Mouse (Mus musculus): ENCODE results near the gene Arf3. TPM values are rescaled to one million over a fixed set of nuclear protein-coding genes. Genes with fewer than 3 reads are reported as not detected.
"Not testable (repeated sequence)": the region's sequence is repeated elsewhere in the genome, so short reads cannot be mapped to it uniquely, and the experiment has no call there.

Gene Arf3
- polyA plus RNA-seq, 1 experiment = 166 TPM

GRCm38 (mm10) chr15:98771813-98772425, 8.9 kb upstream of the Arf3 start:
- Histone ChIP-seq H3K4me3 (replicated peaks; ENCODE audit: extremely low read depth, low read depth, low read length) (peak overlapping the region; percentile 8), H3K4me1 (ENCODE audit: control insufficient read depth, insufficient read depth, low read length) (peaks cover 3% of the 10 kb centered on the region; the same call in 1 of the 2 replicates)
- 16% methylated on average over 12 of the region's 12 CpGs for WGBS
- no peak for TF ChIP-seq CTCF (IDR thresholded peaks at IDR 0.05; ENCODE audit: insufficient read depth, low read length)
- TF ChIP-seq POLR2A (IDR thresholded peaks at IDR 0.05; ENCODE audit: borderline replicate concordance, extremely low read depth, low read depth, low read length) = no peak
- DNase-seq = no peak

- H3K4me1 ChIP-seq (ENCODE audit: control insufficient read depth, insufficient read depth, low read length) = peaks cover 3% of the 10 kb centered on the region
- no peak overlapping the region for H3K4me3 ChIP-seq (replicated peaks; ENCODE audit: extremely low read depth, low read depth, low read length)
- TF ChIP-seq POLR2A (IDR thresholded peaks at IDR 0.05; ENCODE audit: borderline replicate concordance, extremely low read depth, low read depth, low read length) = no peak
- TF ChIP-seq CTCF (IDR thresholded peaks at IDR 0.05; ENCODE audit: insufficient read depth, low read length) = no peak
- DNase-seq = no peak
- 55% methylated on average over 5 of the region's 5 CpGs for WGBS
These were observed 5.2 kb upstream of the Arf3 start for GRCm38 (mm10) chr15:98768259-98768658.

- DNase-seq = no peak
- 69% methylated on average over 4 of the region's 4 CpGs for WGBS
- TF ChIP-seq POLR2A (IDR thresholded peaks at IDR 0.05; ENCODE audit: borderline replicate concordance, extremely low read depth, low read depth, low read length) (no peak), CTCF (IDR thresholded peaks at IDR 0.05; ENCODE audit: insufficient read depth, low read length) (no peak)
- Histone ChIP-seq H3K4me1 (ENCODE audit: control insufficient read depth, insufficient read depth, low read length) (peaks cover 6% of the 10 kb centered on the region), H3K4me3 (replicated peaks; ENCODE audit: extremely low read depth, low read depth, low read length) (no peak overlapping the region)
These were observed 2.9 kb upstream of the Arf3 start for GRCm38 (mm10) chr15:98765929-98766328.

- TF ChIP-seq POLR2A (IDR thresholded peaks at IDR 0.05; ENCODE audit: borderline replicate concordance, extremely low read depth, low read depth, low read length) = 0 out of 2 replicates have a peak, but pooled peaks have one; percentile 21
- no peak for TF ChIP-seq CTCF (IDR thresholded peaks at IDR 0.05; ENCODE audit: insufficient read depth, low read length)
- peak overlapping the region; percentile 76 for H3K4me3 ChIP-seq (replicated peaks; ENCODE audit: extremely low read depth, low read depth, low read length)
- DNase-seq = peak; percentile 71
- under 1% methylated on average over 24 of the region's 24 CpGs for WGBS
- H3K4me1 ChIP-seq (ENCODE audit: control insufficient read depth, insufficient read depth, low read length) = peaks cover 6% of the 10 kb centered on the region
These were observed 803 bp downstream of the Arf3 start for GRCm38 (mm10) chr15:98762201-98762621.

GRCm38 (mm10) chr15:98754125-98754524, 8.9 kb downstream of the Arf3 start:
- no peak overlapping the region for H3K4me3 ChIP-seq (replicated peaks; ENCODE audit: extremely low read depth, low read depth, low read length)

GRCm38 (mm10) chr15:98753021-98753423, 10.0 kb downstream of the Arf3 start:
- TF ChIP-seq CTCF (IDR thresholded peaks at IDR 0.05; ENCODE audit: insufficient read depth, low read length) (no peak), POLR2A (IDR thresholded peaks at IDR 0.05; ENCODE audit: borderline replicate concordance, extremely low read depth, low read depth, low read length) (no peak)
- no peak overlapping the region for H3K4me3 ChIP-seq (replicated peaks; ENCODE audit: extremely low read depth, low read depth, low read length)
- 0 out of 2 replicates have a peak, but pooled peaks cover 2% of the 10 kb centered on the region for H3K4me1 ChIP-seq (ENCODE audit: control insufficient read depth, insufficient read depth, low read length)
- 61% methylated on average over 8 of the region's 8 CpGs for WGBS
- no peak for DNase-seq

More at GRCm38 (mm10) chr15:98754125-98754524, 8.9 kb downstream of the Arf3 start:
- no peak for TF ChIP-seq POLR2A (IDR thresholded peaks at IDR 0.05; ENCODE audit: borderline replicate concordance, extremely low read depth, low read depth, low read length)
- TF ChIP-seq CTCF (IDR thresholded peaks at IDR 0.05; ENCODE audit: insufficient read depth, low read length) = no peak
- H3K4me1 ChIP-seq (ENCODE audit: control insufficient read depth, insufficient read depth, low read length) = 0 out of 2 replicates have a peak, but pooled peaks cover 2% of the 10 kb centered on the region
- no peak for DNase-seq
- 89% methylated on average over 2 of the region's 2 CpGs for WGBS

GRCm38 (mm10) chr15:98749093-98749492, 13.9 kb downstream of the Arf3 start:
- 82% methylated on average over 2 of the region's 2 CpGs for WGBS
- DNase-seq = no peak
- TF ChIP-seq CTCF (IDR thresholded peaks at IDR 0.05; ENCODE audit: insufficient read depth, low read length) = no peak
- TF ChIP-seq POLR2A (IDR thresholded peaks at IDR 0.05; ENCODE audit: borderline replicate concordance, extremely low read depth, low read depth, low read length) = no peak
- H3K4me3 ChIP-seq (replicated peaks; ENCODE audit: extremely low read depth, low read depth, low read length) = no peak overlapping the region
- H3K4me1 ChIP-seq (ENCODE audit: control insufficient read depth, insufficient read depth, low read length) = peaks cover 11% of the 10 kb centered on the region

GRCm38 (mm10) chr15:98747296-98747695, 15.7 kb downstream of the Arf3 start:
- WGBS = 64% methylated on average over 6 of the region's 6 CpGs
- TF ChIP-seq CTCF (IDR thresholded peaks at IDR 0.05; ENCODE audit: insufficient read depth, low read length) (no peak), POLR2A (IDR thresholded peaks at IDR 0.05; ENCODE audit: borderline replicate concordance, extremely low read depth, low read depth, low read length) (no peak)
- peaks cover 17% of the 10 kb centered on the region for H3K4me1 ChIP-seq (ENCODE audit: control insufficient read depth, insufficient read depth, low read length)
- no peak overlapping the region for H3K4me3 ChIP-seq (replicated peaks; ENCODE audit: extremely low read depth, low read depth, low read length)
- DNase-seq = no peak

- no peak for TF ChIP-seq POLR2A (IDR thresholded peaks at IDR 0.05; ENCODE audit: borderline replicate concordance, extremely low read depth, low read depth, low read length)
- TF ChIP-seq CTCF (IDR thresholded peaks at IDR 0.05; ENCODE audit: insufficient read depth, low read length) = no peak
- no peak for DNase-seq
- 53% methylated on average over 10 of the region's 10 CpGs for WGBS
- Histone ChIP-seq H3K4me3 (replicated peaks; ENCODE audit: extremely low read depth, low read depth, low read length) (no peak overlapping the region), H3K4me1 (ENCODE audit: control insufficient read depth, insufficient read depth, low read length) (peaks cover 17% of the 10 kb centered on the region)
These were observed 16.6 kb downstream of the Arf3 start for GRCm38 (mm10) chr15:98746344-98746965.

GRCm38 (mm10) chr15:98743863-98744262, 19.2 kb downstream of the Arf3 start:
- H3K4me3 ChIP-seq (replicated peaks; ENCODE audit: extremely low read depth, low read depth, low read length); DNase-seq: not testable (repeated sequence)
- H3K4me1 ChIP-seq (ENCODE audit: control insufficient read depth, insufficient read depth, low read length) = peaks cover 17% of the 10 kb centered on the region
- WGBS = 73% methylated on average over 3 of the region's 3 CpGs
